Mouse (Mus musculus) adipocyte (in vitro differentiated cells): Measurements from ENCODE around the gene Wdr91.

ENCODE experiments used
- DNase-seq: peaks from one replicate; pipeline ENCODE4 v3.0.0-alpha.2; 2016; ENCODE audit warnings: low spot score

Gene Wdr91

DNA sequence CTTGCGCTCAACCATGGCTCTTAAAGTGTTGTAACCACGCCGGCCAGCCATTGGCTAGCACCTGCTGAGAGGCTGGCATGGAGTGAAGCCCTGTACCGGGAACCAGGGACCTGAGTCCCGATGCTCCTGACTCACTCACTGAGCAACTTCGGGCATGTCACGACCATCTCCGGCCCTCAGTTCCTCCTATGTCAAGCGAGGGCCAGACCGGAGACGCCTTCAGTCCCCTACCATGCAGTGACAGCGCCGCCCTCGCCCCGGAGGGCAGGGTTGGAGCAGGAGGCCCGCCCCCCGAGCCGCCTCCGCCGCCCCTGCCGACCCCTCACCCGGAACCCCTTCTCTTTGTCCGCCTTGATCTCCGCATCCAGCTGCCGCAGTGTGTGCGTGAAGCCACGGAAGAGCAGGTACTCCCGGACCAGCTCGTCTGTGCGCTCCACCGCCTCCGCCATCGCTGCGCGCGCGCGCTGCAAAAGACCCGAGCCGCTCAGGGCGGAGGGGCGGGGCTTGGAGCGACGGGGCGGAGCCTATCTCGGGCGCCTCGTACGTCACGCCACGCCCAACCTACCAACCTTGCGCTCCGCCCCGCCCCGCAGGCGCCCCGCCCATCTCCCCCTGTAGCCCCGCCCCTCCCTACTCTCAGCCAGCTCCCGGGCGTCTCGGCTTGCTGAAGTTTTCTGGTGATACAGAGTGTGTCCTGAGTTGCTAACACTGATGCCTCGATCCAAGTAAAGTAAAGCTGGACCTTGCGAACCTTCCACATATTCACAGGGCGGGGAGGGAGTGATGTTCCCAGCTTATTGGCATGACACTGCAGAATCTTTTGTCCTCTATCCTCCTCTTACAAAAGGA is at the start of gene Wdr91:
TSS of gene Wdr91 (minus strand) at position 506 of the 849 bp plus-strand sequence.
- peak; percentile 94 for DNase-seq

DNA sequence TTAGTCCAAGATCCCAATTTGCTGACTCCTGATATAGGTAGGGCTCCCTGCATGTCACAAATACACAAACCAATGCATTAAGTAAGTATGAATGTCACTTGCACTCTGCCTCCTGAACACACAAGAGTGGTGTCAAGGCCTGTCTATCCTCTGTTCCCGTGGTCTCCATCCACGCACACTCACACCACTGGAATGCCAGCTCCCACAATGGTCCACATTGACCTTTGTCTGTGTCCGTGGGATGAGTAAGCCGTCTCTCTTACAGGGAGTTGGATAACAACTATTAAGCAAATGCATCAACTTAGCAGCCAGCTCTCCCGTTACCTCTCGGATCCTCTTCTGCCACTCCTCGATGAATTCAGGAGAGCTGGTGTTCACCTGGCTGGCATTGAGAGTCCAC is 48.5 kb upstream of the Wdr91 start:
- no peak for DNase-seq

DNA sequence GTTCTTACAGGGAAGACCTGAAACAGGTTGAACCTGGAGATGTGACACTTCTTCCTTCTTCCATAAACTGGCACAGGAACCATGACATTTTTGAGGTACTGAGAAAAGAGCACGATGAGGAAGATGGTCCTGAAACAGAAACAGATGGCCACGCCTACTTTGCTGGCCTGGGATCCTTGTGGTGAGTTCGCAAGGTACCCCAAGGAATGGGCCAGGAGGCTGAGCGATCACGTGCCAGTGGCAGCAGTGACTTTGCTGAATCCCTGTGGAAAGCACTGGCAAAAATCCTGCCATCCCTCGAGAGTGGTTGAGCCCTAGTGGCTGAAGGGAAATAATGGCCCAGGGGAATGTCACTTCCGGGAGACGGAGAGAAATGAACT is 45.2 kb upstream of the Wdr91 start:
- DNase-seq, result no peak

DNA sequence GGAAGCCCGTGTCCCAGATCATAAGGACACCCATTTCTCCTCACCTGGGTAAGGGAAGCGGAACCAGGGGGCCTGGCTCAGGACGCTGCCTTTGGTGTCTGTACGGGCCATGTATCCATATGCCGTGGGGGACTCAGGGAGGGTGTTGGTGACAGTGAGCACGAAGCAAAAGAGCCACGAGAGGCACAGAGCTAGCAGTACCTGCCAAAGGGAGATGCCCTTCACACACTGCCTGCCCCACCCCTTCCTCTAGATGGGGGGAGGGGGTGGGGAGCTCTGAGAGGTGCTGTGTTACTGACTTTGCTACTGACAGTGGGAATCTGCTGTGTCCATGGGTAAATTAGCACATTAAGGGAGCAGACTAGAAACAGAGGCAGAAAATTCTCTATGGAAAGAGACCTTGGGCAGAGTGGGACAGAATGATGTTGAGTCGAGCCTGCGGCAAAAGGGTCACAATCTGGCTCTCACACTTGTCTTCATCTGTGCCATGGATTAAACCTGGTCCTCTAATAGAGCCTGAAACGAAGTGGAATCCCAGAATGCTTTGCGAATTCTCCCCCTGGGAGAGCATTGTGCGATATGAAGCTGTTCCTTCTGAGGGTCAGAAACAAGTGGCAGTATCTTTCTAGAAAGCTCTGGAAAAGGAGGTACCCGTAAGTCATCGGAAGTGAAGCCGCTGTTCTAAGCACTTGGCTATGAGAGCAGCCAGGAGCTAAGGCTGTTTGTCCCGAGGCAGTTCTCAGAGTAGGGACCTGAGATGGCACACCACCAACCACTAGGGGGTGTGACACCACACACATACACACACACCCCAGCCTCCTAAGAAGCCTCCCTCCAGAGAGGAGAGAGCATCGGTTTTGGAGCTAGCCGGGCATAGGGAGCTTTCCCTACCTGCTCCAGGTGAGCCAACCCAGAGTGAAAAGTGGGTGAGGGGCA is 44.5 kb upstream of the Wdr91 start:
- peak; percentile 18 for DNase-seq

DNA sequence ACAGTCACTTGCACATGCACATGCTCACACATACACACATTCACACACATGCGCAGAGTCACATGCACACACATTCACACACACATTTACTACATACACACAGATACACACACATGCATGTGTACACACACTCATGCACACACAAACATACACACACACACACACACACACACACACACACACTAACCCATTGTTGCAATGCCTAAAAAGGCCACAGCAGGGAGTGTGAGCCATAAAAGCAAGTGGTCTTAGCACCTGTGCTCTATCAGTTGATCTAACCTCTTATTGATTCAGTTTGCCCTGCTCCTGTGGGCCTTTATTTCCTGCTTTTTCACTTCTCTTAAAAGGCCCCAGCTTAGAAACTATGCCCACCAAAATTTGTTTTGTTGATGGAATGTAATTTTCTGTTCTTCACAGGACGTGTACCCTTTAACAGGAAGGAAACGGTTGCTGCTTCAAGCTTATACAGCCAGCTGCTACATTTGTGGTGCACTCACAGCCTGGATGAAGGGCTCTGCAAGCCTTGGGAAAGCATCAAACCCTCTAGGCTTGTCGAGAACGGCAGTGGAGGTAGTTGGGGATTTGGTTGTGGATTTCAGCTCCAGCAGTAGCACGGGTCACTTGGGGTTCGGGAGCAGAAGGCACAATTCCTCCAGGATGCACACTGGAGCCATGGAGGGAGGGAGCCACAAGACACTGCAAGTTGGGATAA is 41.4 kb upstream of the Wdr91 start:
- DNase-seq, result no peak

DNA sequence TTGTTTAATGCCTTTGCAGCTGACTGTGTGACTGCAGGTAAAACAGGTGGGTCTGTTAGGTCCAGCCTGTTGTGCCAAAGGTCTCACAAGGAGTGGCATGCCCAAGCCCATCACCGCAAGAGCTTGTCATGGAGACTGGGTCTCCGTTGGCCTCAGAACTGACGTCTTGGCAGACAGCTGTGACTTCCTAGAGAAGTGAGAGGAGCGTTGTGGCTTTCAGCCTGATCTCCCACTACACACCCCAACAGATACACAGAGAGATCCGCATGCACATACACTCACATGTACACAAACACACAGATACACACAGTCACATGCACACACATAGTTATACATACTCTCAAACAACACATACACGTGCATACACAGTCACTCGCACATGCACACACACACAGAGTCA is 40.8 kb upstream of the Wdr91 start:
- DNase-seq, result no peak

DNA sequence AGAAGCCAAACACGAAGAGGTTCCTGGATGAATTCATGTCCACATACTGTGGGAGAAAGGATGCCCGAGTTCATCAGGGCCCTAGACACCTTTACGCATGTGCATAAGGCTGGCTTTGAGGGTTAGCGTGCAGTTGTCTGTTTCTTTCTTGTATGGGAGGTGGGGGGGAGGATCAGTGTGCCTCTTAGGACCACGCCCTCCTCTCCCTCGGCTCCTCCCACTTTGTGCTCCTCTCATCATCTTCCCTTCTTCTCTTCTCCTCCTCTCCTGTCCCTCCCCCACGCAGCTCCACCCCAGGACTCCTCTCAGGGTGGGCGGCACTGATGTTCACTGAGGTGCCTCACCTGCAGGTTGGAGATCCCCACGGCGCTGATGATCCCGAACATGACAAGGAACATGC is 37.8 kb upstream of the Wdr91 start:
- DNase-seq, result no peak

DNA sequence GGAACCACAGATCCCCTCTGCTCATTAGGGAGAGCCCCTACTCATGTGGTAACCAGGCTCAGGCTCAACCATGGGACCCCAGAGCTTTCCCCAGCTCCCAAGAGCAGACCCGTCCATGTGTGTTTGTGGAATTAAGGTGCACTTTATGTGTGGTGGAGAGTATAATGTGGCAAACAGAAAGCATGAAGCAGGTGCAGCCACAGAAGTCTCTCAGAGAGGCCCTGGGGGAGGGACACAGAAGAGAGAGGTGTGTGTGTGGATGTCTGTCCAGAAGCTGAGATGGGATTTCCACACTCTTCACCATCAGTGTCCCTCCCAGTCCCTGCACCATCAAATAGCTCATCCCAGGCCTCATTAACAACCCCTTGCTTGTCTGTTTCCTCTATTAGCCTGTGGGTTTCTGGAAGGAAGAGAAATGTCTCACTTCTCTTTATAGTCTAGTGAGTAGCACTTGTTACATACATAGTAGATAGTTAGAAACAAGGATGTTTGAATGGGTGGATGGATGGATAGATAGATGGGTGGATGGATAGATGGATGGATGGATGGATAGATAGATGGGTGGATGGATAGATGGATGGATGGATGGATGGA is 35.9 kb upstream of the Wdr91 start:
- no peak for DNase-seq

DNA sequence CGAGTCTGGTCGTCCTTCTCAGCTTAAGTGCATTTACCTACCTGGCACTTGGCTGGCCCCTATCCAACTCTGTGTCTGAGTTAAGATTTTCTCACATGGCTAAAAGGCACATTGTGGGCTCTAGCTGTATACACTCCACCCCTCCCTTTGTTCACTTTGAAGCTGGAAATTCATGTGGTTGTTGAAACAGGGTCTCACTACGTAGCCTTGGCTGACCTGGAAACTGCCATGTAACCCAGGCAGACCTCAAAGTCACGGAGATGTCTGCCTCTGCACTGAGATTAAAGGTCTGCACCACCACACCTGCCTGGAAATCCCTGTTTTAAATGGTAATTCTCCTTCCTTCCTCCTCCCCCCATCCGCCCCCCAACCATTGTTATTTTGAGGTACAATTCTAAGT is 32.8 kb upstream of the Wdr91 start:
- no peak for DNase-seq

DNA sequence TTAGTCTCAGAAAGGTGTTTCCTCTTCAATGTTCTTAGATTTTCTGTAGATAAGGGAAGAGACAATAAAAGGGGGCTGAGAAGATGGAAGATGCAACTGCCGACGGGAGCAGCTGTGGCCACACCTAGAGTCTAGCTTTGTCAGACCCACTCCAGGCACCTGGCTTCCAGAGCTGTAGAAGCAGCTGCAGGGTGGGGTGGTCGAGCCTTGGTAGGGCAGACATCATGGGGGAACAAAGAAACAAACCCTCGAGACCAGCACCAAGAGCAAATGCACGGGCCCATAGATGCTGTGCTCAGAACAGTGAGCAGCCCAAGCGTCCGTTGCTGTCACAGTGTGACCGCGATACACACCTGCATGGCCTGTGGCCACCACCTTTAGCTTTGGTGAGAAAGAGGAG is 31.8 kb upstream of the Wdr91 start:
- no peak for DNase-seq

DNA sequence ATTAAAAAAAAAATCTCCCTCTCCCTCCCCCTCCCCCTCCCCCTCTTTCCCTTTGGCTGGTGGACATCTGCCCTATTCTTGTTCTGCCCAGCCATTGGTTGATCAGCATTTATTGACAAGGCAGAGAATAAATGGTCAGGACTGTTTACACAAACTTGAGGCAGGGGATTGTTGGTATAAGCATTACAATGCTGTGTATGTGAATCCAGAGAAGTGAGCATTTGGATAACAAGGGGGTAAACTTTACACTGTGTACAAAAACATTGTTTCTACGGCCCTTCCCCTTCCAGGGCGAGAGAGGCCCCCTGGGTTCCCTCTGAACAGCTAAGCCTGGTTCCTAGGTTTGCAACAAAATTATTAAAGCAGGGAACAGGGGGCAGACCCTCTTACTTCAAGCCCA is 30.8 kb upstream of the Wdr91 start:
- DNase-seq, result no peak

DNA sequence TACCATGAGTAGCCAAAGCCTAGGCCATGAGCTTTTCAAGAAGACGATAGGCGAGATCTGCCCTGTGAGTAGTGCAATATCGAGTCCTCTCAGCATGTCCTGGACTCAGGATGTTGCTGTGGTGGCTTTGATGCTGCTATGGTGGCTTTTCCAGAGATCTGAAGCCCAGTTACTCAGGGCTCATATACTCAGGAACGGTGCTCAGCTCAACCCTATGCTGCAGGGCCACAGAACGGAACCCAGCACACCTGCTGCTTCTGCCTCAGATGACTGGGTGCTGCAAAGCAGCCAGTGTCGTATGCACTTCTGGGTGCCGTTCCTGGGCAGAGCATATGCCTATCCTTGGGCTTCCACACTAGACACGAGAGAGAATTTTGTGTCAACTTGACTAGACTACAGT is 28.8 kb upstream of the Wdr91 start:
- DNase-seq, result no peak

DNA sequence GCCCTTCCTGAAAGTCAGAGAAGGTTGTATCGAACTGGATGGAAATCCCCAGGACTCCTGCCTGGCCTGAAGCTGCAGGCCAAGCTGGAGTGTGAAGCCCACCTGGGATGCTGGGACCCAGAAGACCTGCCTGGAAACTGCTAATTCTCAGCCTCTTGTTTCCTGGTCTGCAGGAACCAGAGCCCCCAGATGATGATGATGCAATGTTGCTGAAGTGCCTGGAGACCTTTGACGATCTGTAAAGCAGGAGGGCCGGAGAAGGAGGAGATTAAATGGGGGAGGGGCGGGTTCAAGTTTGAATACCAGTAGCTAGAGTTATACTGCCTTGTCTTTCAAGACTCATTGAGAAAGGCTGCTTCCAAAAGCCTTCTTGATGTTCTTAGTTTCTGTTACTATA is 28.3 kb upstream of the Wdr91 start:
- DNase-seq, result no peak

DNA sequence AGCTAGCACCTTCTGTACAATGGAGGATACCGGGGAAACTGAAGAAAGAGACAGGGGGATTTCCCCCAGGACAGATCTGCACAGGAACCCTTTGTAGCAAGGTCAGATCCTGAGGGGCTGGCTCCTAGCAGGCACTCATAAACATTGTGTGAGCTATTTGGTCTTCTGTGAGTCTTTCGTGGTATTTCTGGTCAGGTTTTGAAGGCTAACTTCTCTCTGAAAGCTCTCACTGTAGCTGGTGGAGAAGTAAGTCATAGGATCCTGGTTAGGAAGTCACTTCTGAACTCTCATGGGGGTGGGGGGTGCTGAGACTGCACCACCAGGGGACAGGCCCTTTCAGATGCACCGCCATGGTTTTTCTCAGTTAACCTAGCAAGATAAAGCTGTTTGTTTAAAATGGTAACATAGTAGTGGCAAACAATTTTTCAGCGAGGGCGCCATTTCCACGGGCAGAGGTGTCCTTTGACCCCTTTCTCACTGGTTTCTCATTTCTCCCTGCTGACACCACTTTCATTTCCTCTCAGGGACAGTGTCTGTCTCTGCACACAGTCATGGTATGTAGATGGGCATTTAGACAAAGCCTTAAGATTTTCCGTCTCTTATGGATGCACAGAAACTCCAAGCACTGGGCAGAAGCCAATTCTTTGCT is 27.7 kb upstream of the Wdr91 start:
- DNase-seq, result no peak

DNA sequence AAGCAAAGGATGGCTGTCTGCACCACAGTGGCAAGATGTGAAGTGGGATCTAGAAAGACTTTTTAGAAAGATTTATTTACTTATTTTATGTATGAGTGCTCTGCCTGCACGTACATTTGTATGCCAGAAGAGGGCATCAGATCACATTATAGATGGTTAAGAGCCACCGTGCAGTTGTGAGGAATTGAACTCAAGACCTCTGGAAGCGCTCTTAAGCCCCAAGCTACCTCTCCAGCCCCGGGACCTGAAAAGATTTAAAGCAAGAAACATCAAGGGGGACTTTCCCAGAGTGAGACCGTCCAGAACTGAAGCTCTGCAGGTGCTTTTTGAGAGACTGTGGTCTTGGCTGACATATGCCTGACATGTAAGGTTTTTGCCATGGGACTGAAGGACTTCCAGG is 26.1 kb upstream of the Wdr91 start:
- DNase-seq, result no peak

DNA sequence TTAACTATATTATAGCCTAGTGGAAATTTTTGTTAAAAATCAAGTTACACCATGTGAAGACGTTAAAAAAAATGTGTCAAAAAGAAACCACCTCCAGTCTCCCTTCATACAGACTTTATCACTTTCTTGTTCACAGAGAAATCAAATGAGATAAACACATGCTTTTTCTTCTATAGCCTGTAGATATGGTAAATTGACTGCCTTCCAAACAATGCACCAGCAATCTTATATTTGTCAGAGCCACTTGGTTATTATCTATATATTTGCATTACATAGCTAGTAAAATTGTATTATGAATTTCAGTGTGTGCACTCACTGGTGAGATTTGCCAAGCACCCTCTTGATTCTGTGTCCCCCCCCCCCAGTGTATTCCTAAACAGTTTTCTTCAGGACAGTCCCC is 22.0 kb upstream of the Wdr91 start:
- DNase-seq, result no peak

DNA sequence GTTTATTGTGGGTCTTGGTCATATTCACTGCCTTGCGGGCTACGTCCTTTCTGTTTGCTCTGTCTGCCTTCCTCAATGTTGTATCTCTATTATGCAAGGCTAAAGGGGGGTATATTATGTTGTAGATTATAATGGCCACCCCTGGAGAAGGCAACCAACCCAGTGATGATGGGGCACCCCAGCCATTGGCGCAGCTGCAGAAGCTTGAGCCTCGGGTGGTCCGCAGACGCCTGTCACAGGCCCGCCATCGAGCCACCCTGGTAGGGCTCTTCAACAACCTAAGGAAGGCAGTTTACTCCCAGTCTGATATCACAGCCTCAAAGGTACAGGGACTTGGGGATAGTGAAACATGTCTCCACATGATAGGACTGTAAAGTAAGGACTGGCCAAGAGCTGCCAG is 16.9 kb upstream of the Wdr91 start:
- DNase-seq, result no peak

DNA sequence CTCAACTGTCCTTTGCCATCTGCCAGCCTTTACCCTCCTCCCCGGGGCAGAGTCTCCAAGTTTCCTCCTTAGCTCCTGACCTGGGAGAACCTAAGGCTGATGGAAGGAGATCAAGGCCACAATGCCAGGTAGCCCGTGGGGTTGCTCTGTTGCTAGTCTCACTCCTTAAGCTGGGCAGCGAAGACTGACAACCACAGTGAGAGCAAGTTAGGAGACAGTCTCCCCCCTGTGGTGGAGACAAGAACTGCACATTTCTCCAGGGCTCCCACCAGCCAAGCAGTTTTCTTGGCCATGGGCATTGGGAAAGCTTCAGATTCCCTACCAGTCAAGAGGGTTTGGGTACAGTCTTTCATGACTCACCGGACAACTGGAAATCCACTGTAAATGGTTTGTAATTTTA is 16.5 kb upstream of the Wdr91 start:
- DNase-seq, result peak; percentile 85

DNA sequence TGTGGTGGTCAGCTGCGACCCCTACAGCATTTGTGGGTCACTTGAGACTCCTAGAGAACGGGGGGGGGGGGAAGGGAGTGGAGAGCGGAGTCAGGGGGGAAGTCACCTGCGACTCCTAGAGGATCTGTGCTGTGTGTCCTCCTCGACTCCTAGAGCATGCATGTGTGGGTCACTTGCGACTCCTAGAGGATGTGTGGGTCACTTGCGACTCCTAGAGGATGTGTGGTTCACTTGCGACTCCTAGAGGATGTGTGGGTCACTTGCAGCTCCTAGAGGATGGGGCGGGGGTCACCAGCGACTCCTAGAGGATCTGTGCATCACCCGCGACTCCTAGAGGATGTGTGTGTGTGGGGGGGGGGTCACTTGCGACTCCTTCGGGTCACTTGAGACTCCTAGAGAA is 11.3 kb upstream of the Wdr91 start:
- peak; percentile 52 for DNase-seq

DNA sequence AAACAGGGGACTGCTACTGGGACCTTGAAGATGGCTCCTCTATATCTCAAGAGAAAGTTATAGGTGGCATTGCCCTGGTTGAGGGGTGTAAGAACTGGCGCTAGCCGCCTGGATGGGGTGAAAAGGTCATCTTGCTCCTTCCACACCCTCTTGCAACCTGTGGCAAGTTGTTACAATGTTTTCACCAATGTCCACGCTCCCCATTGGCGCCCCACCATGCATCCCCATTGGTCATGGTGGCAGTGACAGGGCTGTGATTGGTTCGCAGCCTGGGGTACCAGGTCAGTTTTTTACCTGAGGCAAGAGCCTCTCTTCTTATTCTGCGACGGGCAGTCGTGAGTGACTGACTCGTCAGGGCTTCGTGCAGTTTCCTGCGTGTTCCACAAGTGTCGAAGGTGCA is 10.0 kb upstream of the Wdr91 start:
- DNase-seq, result no peak

DNA sequence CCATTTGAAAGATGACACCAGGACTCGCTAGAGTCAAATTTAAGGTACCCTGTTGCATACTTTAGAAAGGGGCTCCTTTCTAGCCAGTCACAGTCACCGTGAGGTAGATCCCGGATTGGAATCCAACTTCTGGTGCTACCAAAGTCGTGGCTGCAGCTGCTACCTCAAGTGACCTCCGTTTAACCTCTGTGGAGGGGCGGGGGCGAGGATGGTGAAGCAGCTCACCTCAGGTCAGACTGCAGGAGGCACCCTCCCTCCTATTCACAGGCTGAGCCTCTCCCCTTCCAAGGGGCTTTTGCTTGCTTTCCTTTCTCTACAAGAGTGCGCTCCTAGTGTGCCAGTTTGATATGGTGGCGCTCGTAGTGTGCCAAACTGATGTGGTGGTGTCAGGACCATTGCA is 9.3 kb upstream of the Wdr91 start, which contains the start of gene Stra8:
TSS of gene Stra8 (plus strand) at position 208 of the 400 bp plus-strand sequence.
- DNase-seq, result no peak

DNA sequence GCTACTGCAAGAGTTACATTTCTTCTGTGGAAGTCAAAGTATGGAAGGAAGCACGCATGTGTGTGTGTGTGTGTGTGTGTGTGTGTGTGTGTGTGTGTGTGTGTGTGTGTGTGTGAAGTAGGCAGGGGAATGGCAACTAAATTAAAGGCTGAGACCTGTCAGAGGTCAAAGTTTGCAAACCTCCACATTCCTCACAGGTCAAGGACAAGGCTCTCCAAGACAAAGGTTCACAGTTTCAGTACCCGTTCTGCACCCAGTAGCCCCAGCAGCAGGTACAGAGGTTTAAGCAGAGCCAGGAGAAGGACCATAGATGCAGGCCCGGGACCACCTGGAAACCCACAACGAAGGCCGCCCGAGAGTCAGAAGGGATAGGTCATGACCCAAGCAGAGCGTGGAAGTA is 8.5 kb upstream of the Wdr91 start:
- no peak for DNase-seq
